Mouse (Mus musculus) embryonic fibroblast, embryonic 13.5 days (primary cell): ENCODE results near the gene Khk. TPM values are rescaled to one million over a fixed set of nuclear protein-coding genes. Genes with fewer than 3 reads are reported as not detected.

Experiments
- H3K27ac ChIP-seq: 2 replicates; pipeline ENCODE4 v1.5.1; 2012; ENCODE audit warnings: low read length, control low read depth, inconsistent platforms; ENCODE audit not compliant: insufficient read depth
- H3K4me1 ChIP-seq: 2 replicates; pipeline ENCODE4 v1.6.1; 2011; ENCODE audit warnings: low read length; ENCODE audit not compliant: control insufficient read depth, insufficient read depth
- H3K4me3 ChIP-seq: 2 replicates; pipeline ENCODE4 v1.5.1; 2011; ENCODE audit warnings: mild to moderate bottlenecking, control low read depth, low read length; ENCODE audit not compliant: insufficient read depth
- CTCF ChIP-seq: IDR thresholded peaks from 2 replicates; pipeline ENCODE4 v1.5.1; 2011; ENCODE audit warnings: mild to moderate bottlenecking, control low read depth, low read length, moderate library complexity, borderline replicate concordance; ENCODE audit not compliant: insufficient read depth
- POLR2A ChIP-seq: IDR thresholded peaks from 2 replicates; pipeline ENCODE4 v1.6.1; 2011; ENCODE audit warnings: low read depth, mild to moderate bottlenecking, control low read depth, low read length, moderate library complexity
- polyA plus RNA-seq: library from polyadenylated mRNA; stranded (reverse); fragments of >200 nt; gene quantifications from 2 replicates; pipeline ENCODE4 v1.2.4, GENCODE M21; 2011; ENCODE audit warnings: low read depth; ENCODE audit not compliant: missing spikeins, insufficient read length

Gene Khk
- polyA plus RNA-seq, 1 experiment = 12.4 TPM

GRCm38 (mm10) chr5:30931378-30931777 is 10.1 kb downstream of the Khk start:
- no peak overlapping the region for H3K27ac ChIP-seq
- TF ChIP-seq CTCF (no peak), POLR2A (no peak)
- H3K4me3 ChIP-seq = no peak overlapping the region
- H3K4me1 ChIP-seq = 0 out of 2 replicates have a peak, but pooled peaks cover 2% of the 10 kb centered on the region

- TF ChIP-seq CTCF = no peak
- no peak for TF ChIP-seq POLR2A
- Histone ChIP-seq H3K27ac (no peak overlapping the region), H3K4me3 (no peak overlapping the region), H3K4me1 (0 out of 2 replicates have a peak, but pooled peaks cover 2% of the 10 kb centered on the region)
These were observed 12.5 kb downstream of the Khk start for GRCm38 (mm10) chr5:30933705-30934104.

GRCm38 (mm10) chr5:30934725-30935461 is 13.7 kb downstream of the Khk start:
- Histone ChIP-seq H3K27ac (no peak overlapping the region), H3K4me3 (no peak overlapping the region), H3K4me1 (0 out of 2 replicates have a peak, but pooled peaks cover 2% of the 10 kb centered on the region)
- no peak for TF ChIP-seq POLR2A
- TF ChIP-seq CTCF = no peak

- H3K27ac ChIP-seq = no peak overlapping the region
- TF ChIP-seq POLR2A = no peak
- peaks cover 3% of the 10 kb centered on the region; the same call in 1 of the 2 replicates for H3K4me1 ChIP-seq
- no peak overlapping the region for H3K4me3 ChIP-seq
These were observed 21.8 kb downstream of the Khk start for GRCm38 (mm10) chr5:30943004-30943403.

- peaks cover 3% of the 10 kb centered on the region; the same call in 1 of the 2 replicates for H3K4me1 ChIP-seq
- H3K27ac ChIP-seq = no peak overlapping the region
- no peak for TF ChIP-seq CTCF
- no peak for TF ChIP-seq POLR2A
- no peak overlapping the region for H3K4me3 ChIP-seq
These were observed 23.1 kb downstream of the Khk start for GRCm38 (mm10) chr5:30944344-30944743.

GRCm38 (mm10) chr5:30944956-30945781 is 23.9 kb downstream of the Khk start, which contains the start of gene Cgref1:
Gene Cgref1 (minus strand): TSS chr5:30945591.
- H3K27ac ChIP-seq = no peak within 1 kb of the TSS
- peak; percentile 57 for TF ChIP-seq POLR2A
- TF ChIP-seq CTCF = peak; percentile 60; the same call in 1 of the 2 replicates
- peak within 1 kb of the TSS; percentile 20 for H3K4me3 ChIP-seq
- peaks cover 3% of the 10 kb centered on the region; the same call in 1 of the 2 replicates for H3K4me1 ChIP-seq

GRCm38 (mm10) chr5:30948620-30949019 is 27.4 kb downstream of the Khk start:
- Histone ChIP-seq H3K27ac (no peak overlapping the region), H3K4me3 (no peak overlapping the region), H3K4me1 (peaks cover 3% of the 10 kb centered on the region; the same call in 1 of the 2 replicates)
- TF ChIP-seq POLR2A (no peak), CTCF (no peak)

- peaks cover 3% of the 10 kb centered on the region; the same call in 1 of the 2 replicates for H3K4me1 ChIP-seq
- peak overlapping the region; percentile 77 for H3K4me3 ChIP-seq
- TF ChIP-seq POLR2A = peak; percentile 77
- no peak for TF ChIP-seq CTCF
- peak overlapping the region; percentile 60 for H3K27ac ChIP-seq
These were observed 28.6 kb downstream of the Khk start for GRCm38 (mm10) chr5:30949654-30950326.

- H3K4me1 ChIP-seq = peaks cover 3% of the 10 kb centered on the region; the same call in 1 of the 2 replicates
- peak overlapping the region; percentile 29 for H3K27ac ChIP-seq
- H3K4me3 ChIP-seq = peak overlapping the region; percentile 77
- TF ChIP-seq POLR2A (no peak), CTCF (no peak)
These were observed 29.2 kb downstream of the Khk start for GRCm38 (mm10) chr5:30950451-30950850.
